Mouse (Mus musculus): Measurements from ENCODE around the gene C1qtnf1. TPM values are rescaled to one million over a fixed set of nuclear protein-coding genes. Genes with fewer than 3 reads are reported as not detected.

The C1qtnf1 gene
- total RNA-seq, 2 experiments from 2014 or later: 6.6 to 6.9 TPM

DNA sequence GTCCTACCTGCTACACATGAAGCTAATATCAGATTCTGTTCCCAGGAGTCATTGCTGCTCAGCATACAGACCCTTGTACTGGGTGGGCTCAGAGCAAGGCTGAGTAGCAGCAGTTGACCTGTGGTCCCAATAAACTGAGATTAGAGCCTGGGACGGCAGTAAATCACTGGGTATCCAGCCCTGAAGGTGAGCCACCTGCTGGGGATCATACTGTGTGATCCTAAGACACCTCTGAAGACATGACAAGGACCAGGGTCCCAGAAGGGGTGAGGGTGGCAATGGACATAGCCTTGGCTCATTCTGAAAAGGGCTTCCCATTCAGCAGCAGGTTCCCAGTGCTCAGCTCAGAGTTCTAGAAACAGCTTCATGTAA, 17.9 kb upstream of the C1qtnf1 start:
- DNase-seq (ENCODE audit: low spot score): no peak

DNA sequence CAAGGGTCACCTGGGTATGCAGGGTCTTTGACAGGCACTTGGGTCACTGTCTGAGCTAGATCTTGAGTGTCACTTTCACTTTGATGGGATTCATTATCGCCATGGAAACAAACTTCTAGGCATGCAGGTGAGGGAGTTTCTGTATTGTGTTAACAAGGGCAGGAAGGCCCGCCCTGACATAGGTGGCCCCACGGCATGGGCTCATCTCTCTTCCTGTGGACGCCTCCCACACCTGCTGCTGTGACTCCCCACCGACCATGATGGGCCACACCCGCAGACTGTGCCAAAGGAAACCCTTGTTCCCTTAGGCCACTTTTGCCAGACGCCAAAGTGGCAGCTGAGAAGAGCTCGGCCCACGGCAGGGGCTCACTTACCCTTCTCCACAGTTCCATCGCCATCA, 17.5 kb upstream of the C1qtnf1 start:
- no peak for DNase-seq (ENCODE audit: low spot score)

DNA sequence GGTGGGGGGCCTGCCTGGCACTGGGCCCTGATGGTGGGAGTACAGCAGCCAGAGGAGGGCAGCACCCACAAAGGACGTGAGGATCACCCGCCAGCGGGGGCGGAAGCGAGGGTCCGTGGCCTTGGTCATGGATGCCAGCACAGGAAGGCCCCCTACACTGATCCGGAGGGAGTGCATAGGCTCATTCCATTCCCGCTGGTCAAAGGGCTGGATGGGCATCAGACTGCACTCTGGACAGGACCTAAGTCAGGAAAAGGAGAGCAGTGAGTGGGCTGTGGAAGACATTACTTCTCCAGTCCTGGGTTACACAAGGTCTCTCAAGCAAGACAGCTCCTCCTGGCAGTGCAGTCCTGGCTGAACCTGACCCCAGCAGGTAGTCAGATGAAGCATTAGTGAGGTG, 16.7 kb upstream of the C1qtnf1 start:
- no peak for DNase-seq (ENCODE audit: low spot score)

DNA sequence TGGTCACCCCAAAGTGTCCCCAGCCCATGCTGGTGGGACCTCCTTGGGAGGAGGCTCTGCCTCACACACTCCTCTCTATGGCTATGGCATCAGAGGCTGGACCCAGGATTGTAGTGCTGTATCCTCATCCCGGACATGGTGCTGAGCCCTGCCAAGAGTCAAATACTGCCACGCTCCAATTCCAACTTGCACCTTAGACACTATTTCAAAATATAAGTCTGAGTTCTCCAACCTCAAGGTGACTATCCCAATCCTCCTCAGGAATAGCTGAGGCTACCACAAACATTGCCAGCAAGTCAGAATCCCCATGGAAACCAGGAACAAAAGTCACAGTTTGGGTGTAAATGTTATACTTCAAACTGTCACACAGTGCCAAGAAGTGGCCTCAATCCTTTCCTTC, 15.4 kb upstream of the C1qtnf1 start:
- no peak for DNase-seq (ENCODE audit: low spot score)

DNA sequence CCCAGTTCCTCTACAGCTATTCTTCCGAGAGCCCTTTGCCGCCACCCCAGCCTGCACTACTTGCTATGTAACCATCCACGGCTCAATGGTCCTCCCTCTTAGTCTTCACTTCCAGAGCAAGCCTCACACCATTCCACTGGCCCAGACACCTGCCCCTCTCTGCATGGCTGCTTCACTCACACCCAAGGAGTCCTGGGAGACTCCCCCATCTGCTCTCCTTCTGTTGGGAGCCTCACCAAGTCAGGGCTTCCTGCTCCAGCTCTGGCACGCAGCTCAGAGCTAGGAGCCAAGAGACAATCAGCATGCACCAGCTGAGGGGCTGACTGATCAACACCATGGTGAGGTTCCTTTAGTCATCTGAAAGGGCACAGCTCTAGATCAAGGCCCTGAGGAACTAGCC, 14.9 kb upstream of the C1qtnf1 start:
- DNase-seq (ENCODE audit: low spot score): no peak

DNA sequence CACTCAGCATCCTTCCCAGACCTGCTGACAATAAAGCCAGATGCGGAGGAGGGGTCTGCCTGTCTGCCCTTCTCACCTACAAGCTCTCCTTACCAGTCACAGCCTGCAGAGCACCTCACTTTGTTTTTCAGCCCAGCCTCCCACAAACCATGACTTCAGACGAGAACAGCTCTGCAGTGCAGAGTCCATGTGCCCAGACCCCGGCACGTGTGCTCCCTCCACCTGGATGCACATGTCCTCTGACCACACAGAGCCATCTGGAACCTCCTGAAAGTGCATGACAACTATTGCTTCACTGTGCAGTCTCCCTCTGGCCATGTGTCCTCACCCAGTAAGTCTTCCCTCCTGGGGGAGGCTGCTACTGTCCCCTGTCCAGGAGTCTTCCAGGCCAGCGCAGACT, 13.7 kb upstream of the C1qtnf1 start:
- no peak for DNase-seq (ENCODE audit: low spot score)

DNA sequence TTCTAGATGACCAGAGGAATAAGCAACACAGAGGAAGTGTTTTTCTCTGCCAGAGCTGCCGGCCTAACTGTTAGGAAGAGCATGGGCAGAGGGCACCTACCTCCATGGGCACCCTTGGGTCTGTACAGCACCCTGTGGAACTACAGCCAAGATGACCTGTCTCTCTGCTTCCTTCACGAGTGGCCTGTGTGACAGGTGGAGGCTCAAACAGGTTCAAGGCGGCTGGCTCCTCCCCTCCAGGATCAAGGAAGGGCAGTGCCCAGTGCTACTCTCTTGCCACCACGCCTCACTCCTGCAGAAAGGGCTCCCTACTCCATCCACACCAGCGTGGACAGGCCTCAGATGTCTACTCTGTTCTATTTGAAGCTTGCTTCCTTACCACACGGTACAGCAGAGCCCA, 12.4 kb upstream of the C1qtnf1 start:
- DNase-seq (ENCODE audit: low spot score): no peak

DNA sequence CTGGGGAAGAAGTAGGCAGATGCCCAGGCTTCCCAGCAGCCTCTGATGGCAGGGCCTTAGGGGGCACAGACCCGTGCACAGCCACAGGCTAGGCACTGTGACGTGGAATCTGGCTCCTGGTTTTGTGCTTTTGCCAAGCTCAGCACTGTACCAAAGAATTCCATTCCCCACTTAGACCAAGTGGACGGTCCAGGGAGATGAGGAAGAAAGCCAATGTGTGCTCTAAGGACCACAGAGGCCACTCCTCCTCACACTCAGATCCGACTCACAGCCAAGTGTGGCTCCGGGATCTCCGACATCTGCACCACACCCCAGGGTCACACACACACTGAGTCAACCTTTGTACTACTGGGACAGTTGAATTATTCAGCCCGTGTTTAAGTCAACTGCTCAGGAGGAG, 12.0 kb upstream of the C1qtnf1 start:
- DNase-seq (ENCODE audit: low spot score): peak; percentile 32

DNA sequence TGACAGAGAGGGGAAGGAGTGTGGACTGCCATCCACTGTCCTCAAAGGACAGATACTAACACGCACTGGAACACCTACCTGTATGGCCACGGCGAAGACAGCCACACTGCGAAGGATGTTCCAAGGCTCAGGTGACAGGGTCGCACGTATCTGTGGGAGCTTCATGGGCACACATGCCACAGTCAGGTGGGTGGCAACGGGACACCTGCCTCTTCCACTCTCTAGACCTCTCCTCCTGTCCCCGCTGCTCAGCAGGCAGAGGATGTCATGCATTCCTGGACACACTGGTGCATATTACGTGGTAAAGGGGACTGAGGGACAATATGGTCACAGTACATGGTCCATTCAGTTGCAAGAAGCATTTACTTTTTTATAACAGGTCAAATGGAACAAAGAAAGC, 10.5 kb upstream of the C1qtnf1 start:
- no peak for DNase-seq (ENCODE audit: low spot score)

DNA sequence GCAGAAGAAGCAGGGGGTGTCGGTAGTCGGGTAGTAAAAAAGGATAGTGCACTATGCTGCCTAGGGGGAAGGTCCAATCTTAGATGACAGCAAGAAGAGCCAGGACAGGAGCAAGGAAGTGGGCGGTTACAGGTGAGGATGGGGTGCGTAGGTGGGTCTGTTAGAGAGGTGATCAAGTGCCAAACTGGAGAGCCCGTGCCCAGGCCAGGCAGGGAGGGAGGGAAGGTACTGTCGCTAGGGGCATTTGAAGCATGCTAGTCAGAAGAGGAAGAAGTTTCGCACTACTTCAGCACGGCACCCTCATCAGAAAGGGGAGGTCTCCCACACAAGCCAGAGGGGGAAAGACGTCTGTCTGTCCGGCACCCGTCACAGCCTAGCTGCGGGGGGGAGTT, 9.6 kb upstream of the C1qtnf1 start:
- DNase-seq (ENCODE audit: low spot score): no peak

DNA sequence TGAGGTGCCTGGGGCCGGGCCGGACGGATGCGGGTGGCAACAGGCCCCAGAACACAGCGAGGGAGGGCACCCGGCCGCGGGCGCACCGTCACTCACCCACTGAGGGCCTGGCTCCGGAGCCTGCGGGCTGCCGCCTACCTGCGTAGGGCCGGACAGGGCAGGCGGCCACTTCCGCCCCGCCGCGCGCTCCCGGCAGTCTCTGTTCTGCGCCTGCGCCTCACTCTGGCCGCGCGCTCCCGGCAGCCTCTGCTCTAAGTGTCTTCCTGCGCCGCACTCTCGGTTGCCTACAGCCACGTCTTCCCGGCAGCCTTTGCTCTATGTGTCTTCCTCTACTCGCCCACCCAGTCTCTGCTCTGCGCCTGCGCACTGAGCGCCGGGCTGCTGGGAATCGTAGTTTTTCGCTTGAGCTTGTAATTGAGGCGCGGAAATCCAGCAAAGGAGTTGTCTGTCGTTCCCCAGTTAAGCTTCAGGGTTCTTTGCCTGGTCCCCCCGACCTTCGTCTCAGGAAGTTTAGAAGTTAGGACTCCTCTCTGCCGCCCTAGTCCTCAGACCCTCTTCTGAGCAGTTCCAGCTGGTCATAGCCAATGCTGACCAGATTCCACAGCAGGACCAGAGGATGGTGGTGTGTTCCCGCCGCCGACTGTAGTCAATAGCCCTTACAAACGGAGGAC, 9.0 kb upstream of the C1qtnf1 start, which contains the start of gene Cant1:
Gene Cant1 (minus strand): TSS at position 253 of the 671 bp plus-strand sequence.
- DNase-seq (ENCODE audit: low spot score): peak; percentile 97

DNA sequence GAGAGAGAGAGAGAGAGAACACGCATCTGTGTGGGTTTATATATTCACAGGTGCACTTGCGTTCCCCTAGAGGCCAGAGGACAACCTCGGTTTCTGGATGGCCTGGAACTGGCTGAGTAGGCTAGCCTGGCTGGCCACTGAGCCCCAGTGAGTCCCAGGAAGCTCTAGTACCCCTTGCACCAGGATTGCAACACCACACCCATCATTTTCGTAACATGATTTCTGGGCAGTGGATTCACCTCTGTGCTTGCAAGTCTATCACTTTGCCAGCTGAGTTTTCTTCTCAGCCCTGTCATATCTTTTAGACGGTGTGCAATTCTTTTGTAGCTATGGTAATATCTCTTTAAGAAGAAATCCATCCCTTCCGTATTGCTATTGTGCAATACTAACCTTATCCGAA, 7.7 kb upstream of the C1qtnf1 start:
- no peak for DNase-seq (ENCODE audit: low spot score)

DNA sequence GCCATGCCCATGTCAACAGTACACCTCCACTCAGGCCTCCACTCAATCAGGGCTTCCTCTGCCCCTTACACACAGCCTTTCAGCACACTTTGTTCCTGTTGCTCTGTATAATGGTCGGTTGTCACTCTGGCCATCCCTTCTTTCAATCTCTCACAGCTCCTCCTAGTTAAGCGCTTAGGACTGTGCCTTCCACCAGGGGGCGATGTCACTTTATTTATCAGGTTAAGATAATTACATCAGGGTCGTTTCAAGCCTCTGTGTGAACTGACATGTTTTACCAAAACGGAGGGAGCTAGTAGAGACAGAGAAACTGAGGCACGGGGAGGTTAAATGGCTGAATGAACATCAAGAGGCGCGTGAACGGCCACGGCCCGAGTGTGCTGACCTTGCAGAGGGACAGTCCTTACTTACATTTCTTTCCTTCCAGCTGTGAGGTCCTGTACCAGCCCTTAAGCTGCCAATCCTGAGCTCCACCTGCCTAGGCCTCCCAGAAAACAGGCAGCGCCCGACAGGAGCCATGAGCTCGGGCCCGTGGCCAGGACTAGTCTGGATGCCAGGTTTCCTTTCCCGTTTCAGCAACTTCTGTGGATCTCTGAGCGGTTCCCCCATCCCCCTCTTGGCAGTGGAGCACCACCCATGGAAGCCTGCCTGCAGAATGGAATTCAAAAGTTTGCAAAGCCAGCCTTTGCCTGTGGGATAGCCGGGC, 4.6 kb upstream of the C1qtnf1 start:
- peak; percentile 85 for DNase-seq (ENCODE audit: low spot score)

DNA sequence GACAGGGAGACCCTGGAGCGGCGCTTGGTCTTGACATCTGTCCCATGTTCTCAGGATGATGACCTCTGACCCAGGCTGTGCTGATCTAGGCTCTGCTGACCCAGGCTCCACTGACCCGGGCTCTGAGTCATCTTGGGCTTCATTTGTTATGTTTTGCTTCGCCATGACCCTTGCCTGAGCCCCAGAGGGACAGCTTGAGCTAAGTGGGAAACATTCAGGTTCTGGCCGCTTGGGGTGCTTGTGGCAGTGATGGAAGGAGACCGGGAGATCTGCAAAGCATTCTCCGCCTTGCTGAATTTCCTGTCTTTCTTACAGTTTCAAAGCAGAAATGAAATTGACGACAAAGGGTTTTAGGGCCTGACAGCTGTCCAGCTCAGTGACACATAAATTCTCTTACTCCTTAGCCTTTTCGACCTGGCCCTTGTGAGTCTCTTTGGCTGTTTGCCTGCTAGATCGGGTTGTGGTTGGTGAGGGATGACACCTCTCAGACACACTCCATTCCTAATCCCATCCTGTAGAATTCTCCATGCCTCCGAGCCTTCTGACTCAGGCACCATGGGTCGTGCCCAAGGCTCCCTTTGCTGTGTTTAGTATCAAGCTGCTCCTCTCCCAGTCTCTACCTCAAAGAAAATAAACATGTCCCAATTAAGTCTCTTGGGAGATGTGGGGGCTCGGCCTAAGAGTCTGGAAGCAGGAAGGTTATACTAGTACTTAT, 3.2 kb upstream of the C1qtnf1 start:
- DNase-seq (ENCODE audit: low spot score): peak; percentile 45

DNA sequence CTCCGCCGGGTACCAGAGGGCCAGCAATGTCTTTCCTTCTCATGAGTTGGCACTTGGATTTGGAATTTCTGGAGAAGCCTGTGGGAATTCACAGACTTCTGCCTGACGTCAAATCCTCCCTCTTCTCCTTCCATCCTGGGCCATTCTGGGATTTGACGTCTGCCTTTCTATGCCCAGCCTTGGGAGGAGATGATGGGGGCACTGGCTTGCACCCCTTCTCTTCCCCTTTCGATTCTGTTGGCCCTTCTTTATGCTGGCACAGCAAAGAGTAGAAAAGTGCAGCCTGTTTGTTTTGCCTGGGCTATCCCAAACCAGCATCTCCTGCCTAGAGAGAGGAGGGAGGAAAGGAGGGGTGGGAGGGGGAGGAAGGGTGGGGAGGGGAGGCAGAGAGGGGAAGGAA, 1.2 kb upstream of the C1qtnf1 start:
- no peak for DNase-seq (ENCODE audit: low spot score)

DNA sequence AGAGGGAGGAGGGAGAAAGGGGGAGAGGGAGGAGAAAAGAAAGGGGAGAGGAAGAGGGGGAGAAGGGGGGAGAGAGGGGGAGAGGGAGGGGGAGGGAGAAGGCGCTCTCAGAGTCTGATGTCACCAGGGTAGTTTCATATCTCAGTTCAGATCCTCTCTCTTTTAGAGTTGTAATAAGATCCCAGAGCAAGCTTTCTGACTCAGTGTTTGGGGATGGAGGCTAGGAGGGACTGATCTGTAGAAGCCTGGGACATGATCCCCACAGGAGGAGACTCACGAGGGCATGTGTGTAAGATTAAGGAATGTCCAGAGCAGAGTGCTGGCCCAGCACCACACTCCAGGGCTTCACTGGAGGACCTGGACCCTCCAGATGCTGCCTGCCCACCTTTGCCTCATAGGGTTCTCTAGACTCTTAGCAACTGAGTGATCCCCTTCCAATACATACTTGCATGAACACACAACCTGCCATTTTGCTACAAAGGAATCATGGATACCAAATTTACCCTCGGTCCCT, 680 bp upstream of the C1qtnf1 start:
- DNase-seq (ENCODE audit: low spot score): no peak

DNA sequence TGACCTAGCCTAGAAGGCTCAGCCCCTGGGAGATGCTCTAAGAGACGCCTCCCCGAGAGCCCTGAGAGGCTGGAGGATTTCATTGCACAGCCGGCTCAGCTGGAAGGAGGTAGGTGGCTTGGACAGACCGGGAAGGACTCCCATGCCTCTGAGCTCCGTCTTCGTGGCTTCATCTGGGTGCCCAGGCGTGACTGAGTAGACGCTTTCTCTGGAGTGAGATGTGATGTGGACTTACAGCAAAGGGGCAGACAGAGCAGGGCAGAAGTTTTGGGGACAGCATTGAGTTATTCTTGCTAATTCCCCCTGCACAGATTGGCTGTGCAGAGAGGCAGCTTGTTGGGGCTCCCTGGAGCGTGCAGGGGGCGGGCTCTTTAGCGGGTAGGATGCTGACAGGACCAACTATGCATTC, 461 bp downstream of the C1qtnf1 start:
- peak; percentile 43 for DNase-seq (ENCODE audit: low spot score)

DNA sequence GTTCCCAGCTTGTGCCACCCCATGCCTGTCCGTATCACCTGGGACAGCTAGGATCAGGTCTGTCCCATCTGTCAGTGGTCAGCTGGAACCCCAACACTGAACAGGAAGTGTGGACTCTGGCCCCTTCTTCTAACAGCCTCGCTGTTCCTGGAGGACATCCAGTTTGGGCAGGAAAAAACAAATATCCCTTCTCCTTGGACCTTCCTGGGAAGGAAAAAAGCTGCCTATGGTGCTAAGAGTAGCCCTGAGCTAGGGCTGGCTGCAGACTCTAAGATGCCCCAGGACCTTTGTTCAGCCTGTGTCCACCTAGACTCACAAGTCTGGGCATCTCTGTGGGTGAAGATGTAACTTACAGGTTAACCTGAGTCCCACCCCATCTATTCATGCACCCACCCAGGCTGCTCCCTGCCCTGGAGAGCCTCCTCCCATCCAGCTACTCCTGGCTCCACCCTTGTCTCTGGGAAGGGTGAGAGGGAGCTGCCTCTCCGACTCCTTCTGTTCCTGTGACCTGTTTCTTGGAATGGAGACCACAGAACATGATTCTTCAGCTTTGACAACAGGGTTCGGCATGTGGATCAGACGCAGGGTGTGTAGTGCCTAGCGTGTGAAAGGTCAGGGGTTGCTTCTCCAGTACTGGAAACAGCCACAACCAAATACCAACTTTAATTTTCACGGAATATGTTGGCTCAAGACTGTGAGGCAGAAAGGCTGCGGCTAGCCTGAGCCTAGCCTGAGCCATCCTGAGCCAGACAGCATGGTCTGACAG, 1.1 kb downstream of the C1qtnf1 start:
- peak; percentile 35 for DNase-seq (ENCODE audit: low spot score)

DNA sequence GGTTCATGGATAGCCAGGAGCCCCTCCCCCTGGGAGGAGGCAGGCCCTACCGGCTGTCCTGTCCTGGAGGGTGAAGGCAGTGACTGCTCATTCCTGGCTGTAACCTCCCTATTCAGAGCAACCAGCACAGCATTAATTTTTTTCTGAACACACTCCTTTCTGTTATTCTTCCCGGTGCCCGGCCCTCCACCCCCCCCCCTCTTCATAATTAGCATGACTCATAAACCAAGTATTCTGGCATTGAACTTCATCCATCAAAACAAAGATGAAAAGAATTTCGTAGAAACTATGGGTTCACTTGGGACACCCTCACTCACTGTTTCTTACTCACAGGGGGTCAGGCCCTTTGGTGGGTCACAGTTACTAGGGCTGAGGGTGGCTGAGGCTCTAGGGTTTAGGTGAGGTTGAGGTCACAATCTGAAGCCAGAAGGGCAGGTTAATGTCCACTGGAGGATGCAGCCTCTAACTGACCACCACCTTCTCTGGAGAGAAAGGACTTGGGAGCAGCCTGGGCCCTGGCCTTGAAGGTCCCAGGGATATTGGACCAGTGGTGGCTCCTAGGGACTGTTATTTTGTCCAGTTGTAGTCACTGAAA, 2.4 kb downstream of the C1qtnf1 start:
- DNase-seq (ENCODE audit: low spot score): no peak

DNA sequence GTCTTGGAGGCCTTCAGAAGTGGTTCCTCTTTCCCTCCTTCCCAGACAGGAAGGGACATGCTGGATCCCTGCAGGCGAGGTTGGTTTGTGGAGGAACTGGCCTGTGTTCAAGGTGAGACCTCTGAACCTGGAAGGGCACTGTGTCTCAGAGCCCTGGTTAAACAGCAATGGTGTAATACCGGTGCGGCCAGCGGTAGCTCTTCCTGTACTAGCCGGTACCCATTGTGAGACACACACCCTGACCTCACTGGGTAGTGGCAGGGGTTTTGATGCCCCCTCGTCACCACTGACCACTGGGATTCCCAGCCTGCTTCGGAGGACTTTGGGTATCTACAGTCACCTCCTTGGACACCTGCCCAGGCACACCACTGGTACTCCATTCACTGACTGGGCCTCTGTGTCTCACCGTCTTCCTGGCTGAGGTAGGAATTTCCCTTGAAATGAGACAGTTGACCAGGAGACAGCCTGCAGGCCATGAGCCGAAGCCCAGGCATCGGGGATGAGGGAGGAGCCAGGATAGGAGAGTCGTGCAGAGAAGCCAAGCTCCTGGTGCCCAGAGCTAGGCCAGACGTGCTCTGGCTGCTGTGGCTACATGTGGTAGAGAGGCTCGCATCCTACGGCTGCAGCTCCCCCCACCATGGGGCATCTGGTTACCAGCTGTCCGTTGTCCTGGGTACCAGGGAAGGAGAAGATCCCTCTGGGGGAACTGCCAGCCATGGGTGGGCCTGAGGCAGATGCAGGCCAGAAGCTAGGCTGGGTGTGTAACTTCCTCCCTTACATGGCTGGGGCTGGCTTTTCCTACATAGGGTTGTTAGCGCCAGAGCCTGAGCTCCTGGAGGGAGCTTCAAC, 3.3 kb downstream of the C1qtnf1 start:
- DNase-seq (ENCODE audit: low spot score): no peak
